Mouse (Mus musculus) kidney, adult 2 months (tissue): ENCODE data around the gene Cacna2d4. TPM values are rescaled to one million over a fixed set of nuclear protein-coding genes. Genes with fewer than 3 reads are reported as not detected.

Experiments used
- DNase-seq: peaks from one replicate; pipeline ENCODE4 v3.0.0; 2021
- H3K27ac ChIP-seq: fragments of 200-500 bp; 2 replicates; pipeline ENCODE4 v1.5.1; 2012; ENCODE audit warnings: low read depth, low read length, control low read depth, inconsistent platforms; ENCODE audit not compliant: insufficient read depth
- H3K27me3 ChIP-seq: fragments of 200-500 bp; replicated peaks from 2 replicates; pipeline ENCODE4 v1.6.1; 2012; ENCODE audit warnings: mild to moderate bottlenecking, moderate library complexity, low read length, inconsistent platforms; ENCODE audit not compliant: control insufficient read depth, insufficient read depth
- H3K36me3 ChIP-seq: fragments of 200-500 bp; 2 replicates; pipeline ENCODE4 v1.6.1; 2012; ENCODE audit warnings: mild to moderate bottlenecking, moderate library complexity, low read length, inconsistent platforms; ENCODE audit not compliant: control insufficient read depth, insufficient read depth
- H3K4me1 ChIP-seq: fragments of 200-500 bp; 2 replicates; pipeline ENCODE4 v1.6.1; 2011; ENCODE audit warnings: low read length; ENCODE audit not compliant: control insufficient read depth, insufficient read depth
- H3K4me3 ChIP-seq: fragments of 200-500 bp; 2 replicates; pipeline ENCODE4 v1.5.1; 2011; ENCODE audit warnings: mild to moderate bottlenecking, low read depth, low read length, control low read depth; ENCODE audit not compliant: insufficient read depth
- CTCF ChIP-seq: fragments of 200-500 bp; conservative IDR thresholded peaks from 2 replicates; pipeline ENCODE4 v1.5.1; 2011; ENCODE audit warnings: low read depth, mild to moderate bottlenecking, control low read depth, low read length, moderate library complexity, mixed read lengths; ENCODE audit not compliant: insufficient read depth, insufficient read length
- POLR2A ChIP-seq: fragments of 200-500 bp; IDR thresholded peaks from one replicate; pipeline ENCODE4 v1.6.1; 2011; ENCODE audit warnings: low read depth, low read length, control low read depth
- WGBS: fragments of 180-500 bp; shearing (Covaris S2); methylation state at CpG from one replicate; pipeline ENCODE4 v1.1.7; 2018; 5-methylcytosine and 5-hydroxymethylcytosine counted together
- polyA plus RNA-seq: library from polyadenylated mRNA; depleted of rRNA; stranded (reverse); fragments of >200 nt; gene quantifications from 2 replicates; pipeline ENCODE4 v1.2.3, GENCODE M21; 2012

Gene Cacna2d4
- polyA plus RNA-seq, 1 experiment, result 0.66 TPM

DNA sequence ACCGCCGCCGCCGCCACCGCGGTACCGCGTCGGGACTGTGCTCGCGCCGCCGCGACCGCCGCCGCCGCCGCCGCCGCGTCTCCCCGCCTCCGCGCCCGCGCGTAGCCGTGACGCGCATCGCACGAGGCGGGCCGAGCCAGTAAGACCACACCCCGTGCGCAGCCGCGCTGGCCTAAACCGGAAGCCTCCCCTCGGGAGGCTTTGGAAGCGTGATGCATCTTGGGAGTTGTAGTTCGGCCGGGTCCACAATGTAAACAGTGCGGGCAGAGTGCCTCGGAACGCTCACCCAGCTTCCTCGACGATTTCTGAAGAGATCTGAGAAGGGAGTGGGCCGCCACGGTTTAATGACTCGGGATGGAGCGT is 152.3 kb downstream of the Cacna2d4 start:
- TF ChIP-seq CTCF (no peak), POLR2A (peak; percentile 83)
- under 1% methylated on average over 53 of the region's 53 CpGs for WGBS
- no peaks in the 10 kb centered on the region for H3K36me3 ChIP-seq
- peak overlapping the region; percentile 97 for H3K27ac ChIP-seq
- peaks cover 7% of the 10 kb centered on the region; the same call in 1 of the 2 replicates for H3K4me1 ChIP-seq
- H3K4me3 ChIP-seq, result peak overlapping the region; percentile 98
- peak; percentile 98 for DNase-seq
- no peaks in the 10 kb centered on the region for H3K27me3 ChIP-seq

DNA sequence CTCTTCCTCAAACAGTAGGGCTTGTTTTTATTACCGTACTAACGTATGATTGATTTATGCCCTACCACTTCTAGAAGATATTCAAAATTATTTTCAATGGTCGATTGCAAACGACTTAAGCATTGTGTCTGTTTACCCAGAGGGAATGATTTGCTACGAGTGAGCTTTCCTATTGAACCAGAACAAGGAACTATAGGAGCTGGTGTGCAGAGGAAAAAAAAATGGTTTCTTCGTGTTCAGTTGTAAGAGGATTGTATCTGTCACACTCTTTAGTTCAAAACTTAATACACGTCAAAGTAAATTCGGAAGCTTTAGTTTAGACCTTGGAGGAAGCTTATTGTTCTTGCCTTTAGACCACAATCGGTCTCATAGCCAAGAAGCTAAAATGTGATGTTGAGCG is 152.8 kb downstream of the Cacna2d4 start:
- Histone ChIP-seq H3K27me3 (no peaks in the 10 kb centered on the region), H3K36me3 (no peaks in the 10 kb centered on the region), H3K27ac (peak overlapping the region; percentile 97), H3K4me3 (peak overlapping the region; percentile 98), H3K4me1 (0 out of 2 replicates have a peak, but pooled peaks cover 5% of the 10 kb centered on the region)
- no peak for TF ChIP-seq POLR2A
- TF ChIP-seq CTCF, result no peak
- no peak for DNase-seq
- WGBS, result 10% methylated on average over 10 of the region's 10 CpGs

DNA sequence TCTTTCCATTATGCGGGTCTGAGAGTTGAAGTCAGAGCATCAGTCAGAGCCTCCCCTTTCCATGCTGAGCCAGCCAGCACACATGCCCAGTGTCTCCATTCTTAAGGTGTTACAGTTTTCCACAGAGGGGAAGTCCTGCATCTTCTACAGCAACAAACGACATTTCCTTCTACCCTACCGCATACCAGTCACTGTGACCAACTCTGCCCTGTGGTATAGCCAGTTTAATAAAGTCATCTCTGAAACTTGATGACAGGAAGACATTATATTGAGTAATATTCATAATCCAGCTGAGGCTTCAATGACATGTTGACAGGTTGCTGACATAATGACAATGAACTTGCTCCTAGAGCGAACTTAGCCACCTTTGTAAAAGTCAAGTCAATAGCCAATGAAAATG is 154.4 kb downstream of the Cacna2d4 start:
- DNase-seq, result no peak
- Histone ChIP-seq H3K36me3 (no peaks in the 10 kb centered on the region), H3K27me3 (no peaks in the 10 kb centered on the region), H3K4me3 (no peak overlapping the region), H3K27ac (no peak overlapping the region), H3K4me1 (0 out of 2 replicates have a peak, but pooled peaks cover 5% of the 10 kb centered on the region)
- TF ChIP-seq POLR2A, result no peak
- no peak for TF ChIP-seq CTCF
- 94% methylated on average over 4 of the region's 4 CpGs for WGBS

DNA sequence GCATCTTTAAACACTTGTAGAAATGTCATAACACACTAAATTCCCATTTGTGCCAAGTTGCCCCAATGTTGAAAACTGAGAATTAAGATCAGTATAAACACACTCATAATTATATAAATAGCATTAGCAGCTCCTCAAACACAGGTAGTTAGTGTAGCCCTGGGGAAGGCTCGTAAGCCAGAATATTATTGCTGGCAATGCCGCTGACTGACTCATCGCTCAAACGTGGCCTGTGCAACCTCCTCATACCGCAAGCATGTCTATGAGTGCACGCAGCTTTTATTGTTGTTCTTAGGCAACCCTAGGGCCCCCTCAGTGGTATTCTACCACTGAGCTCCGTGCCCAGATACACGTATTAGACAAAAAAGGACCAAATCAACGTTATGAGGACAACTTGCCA is 156.5 kb downstream of the Cacna2d4 start:
- no peaks in the 10 kb centered on the region for H3K36me3 ChIP-seq

DNA sequence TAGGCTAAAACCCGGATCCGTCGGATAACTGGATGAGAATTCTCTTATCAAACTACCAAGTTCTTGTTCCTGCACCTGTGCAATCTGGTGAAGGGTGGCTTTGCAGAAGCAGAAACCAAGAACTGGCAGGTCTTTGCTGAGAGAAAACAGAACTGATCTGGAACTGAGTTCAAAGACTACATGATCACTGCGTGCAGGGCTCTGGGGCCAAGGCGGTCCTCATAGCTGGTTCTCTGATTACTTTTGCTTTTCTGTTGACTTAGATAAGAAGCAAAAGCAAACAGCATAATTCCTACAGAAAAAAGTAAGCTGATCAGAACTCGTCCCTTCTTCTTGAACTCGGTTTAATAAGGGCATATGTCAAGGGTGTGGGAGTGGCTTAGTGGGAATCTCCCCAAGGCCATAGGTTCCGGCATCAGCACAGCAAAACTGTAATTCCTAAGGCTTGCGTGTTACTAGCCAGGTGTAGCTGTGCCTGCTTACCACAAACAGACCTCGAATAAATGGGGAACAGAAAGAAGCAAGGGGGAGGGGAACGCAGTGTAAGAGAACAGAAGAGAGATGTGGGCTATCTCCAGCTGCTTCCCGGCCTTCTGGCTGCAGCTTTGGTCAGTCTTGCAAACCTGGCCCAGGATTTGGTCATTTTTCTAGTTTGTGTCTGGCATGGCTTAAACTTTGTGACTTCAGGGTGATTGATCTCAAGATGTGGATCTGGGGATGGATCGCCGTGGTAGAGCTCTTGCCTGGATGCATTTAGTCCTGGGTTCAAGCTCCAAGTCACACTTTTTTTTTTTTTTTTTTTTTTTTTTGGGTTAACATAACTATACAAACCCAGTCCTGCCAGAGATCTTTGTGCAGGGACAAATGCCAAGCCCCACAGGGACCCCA is 159.3 kb downstream of the Cacna2d4 start:
- 76% methylated on average over 14 of the region's 14 CpGs for WGBS
- TF ChIP-seq CTCF (no peak), POLR2A (no peak)
- H3K27me3 ChIP-seq, result no peaks in the 10 kb centered on the region
- H3K36me3 ChIP-seq, result no peaks in the 10 kb centered on the region
- DNase-seq, result peak; percentile 15
- no peak overlapping the region for H3K4me3 ChIP-seq
- H3K4me1 ChIP-seq, result no peaks in the 10 kb centered on the region
- no peak overlapping the region for H3K27ac ChIP-seq

More for the DNA sequence above, 156.5 kb downstream of the Cacna2d4 start:
- no peaks in the 10 kb centered on the region for H3K27me3 ChIP-seq
- WGBS, result 75% methylated on average over 9 of the region's 9 CpGs
- DNase-seq, result no peak
- H3K27ac ChIP-seq, result no peak overlapping the region
- TF ChIP-seq POLR2A (no peak), CTCF (no peak)
- H3K4me3 ChIP-seq, result no peak overlapping the region
- H3K4me1 ChIP-seq, result 0 out of 2 replicates have a peak, but pooled peaks cover 3% of the 10 kb centered on the region

DNA sequence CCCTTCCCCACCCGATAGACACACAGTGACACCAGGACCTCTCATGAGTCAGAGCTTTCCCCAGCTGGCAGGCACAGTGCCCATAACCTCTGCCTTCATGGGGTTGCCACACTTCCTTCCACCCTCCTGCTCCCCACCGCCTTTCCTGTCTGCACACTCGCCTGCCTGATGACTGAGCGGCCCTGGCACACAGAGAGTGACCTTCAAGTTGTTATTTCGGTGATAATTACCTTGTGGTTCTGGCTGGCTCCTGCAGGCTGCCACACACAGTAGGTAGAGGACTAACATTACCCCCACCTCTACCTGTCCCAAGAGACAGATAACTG is 159.9 kb downstream of the Cacna2d4 start:
- no peak overlapping the region for H3K4me3 ChIP-seq
- no peaks in the 10 kb centered on the region for H3K36me3 ChIP-seq
- 35% methylated on average over 5 of the region's 5 CpGs for WGBS
- no peaks in the 10 kb centered on the region for H3K27me3 ChIP-seq
- DNase-seq, result peak; percentile 75
- no peaks in the 10 kb centered on the region for H3K4me1 ChIP-seq
- peak overlapping the region; percentile 8; the same call in 1 of the 2 replicates for H3K27ac ChIP-seq
- TF ChIP-seq POLR2A (no peak), CTCF (no peak)

DNA sequence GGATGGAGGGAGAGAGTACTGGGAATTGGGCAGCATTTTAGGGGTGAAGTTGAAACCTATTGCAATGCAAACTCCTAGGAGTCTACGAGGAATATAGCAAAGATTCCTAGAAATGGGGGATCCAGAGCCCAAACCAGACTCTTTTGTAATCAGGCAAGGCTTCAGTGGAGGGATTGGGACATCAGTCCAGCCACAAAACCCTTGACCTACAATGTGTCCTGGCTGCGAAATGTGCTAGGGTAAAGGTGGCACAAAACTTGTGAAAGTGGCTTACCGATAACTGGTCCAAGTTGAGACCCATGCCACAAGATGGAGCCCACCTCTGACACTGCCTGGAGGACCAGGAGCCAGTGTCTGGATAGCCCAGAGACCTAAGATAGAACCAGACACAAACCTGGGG is 163.0 kb downstream of the Cacna2d4 start:
- 94% methylated on average over 3 of the region's 3 CpGs for WGBS
- TF ChIP-seq POLR2A, result no peak
- H3K4me3 ChIP-seq, result no peak overlapping the region
- DNase-seq, result no peak
- no peaks in the 10 kb centered on the region for H3K36me3 ChIP-seq
- no peak overlapping the region for H3K27ac ChIP-seq
- H3K27me3 ChIP-seq, result no peaks in the 10 kb centered on the region
- H3K4me1 ChIP-seq, result no peaks in the 10 kb centered on the region; the same call in 1 of the 2 replicates

DNA sequence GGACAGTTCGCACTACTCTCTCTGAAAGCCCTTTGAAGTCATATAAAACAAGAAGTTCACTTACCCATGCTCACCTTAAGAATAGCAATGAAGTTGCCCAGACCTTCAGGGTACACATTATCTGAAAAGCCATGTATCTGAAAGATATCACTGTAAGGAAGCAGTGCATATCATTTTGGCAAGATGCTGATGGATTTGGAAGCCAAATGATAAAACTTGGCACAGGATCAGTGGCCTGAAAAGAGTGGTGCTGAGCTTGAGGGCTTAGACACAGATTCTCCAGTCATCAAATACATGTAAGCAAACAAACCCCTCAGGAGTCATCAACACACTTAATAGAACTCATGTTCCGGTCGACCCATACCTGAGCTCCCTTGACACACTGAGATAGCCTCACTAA is 164.3 kb downstream of the Cacna2d4 start:
- DNase-seq, result no peak
- H3K27ac ChIP-seq, result no peak overlapping the region
- H3K27me3 ChIP-seq, result no peaks in the 10 kb centered on the region
- peaks cover 2% of the 10 kb centered on the region for H3K4me1 ChIP-seq
- TF ChIP-seq POLR2A, result no peak
- no peak for TF ChIP-seq CTCF
- WGBS, result 93% methylated on average over 3 of the region's 3 CpGs
- H3K4me3 ChIP-seq, result no peak overlapping the region
- H3K36me3 ChIP-seq, result no peaks in the 10 kb centered on the region
